Mouse (Mus musculus): Measurements from ENCODE around the gene Fam189a1. TPM values are rescaled to one million over a fixed set of nuclear protein-coding genes. Genes with fewer than 3 reads are reported as not detected.
A peak's percentile ranks its signal among the peaks of the same experiment; 100 is the strongest.

Fam189a1 gene
- polyA plus RNA-seq, 1 experiment from 2014 or later, result 0.46 TPM

- H3K27ac ChIP-seq (ENCODE audit: low read depth), result no peak overlapping the region
- H3K4me3 ChIP-seq (ENCODE audit: low read depth, low read length), result no peak overlapping the region
- H3K27me3 ChIP-seq (ENCODE audit: insufficient read depth, low read length), result no peaks in the 10 kb centered on the region
- H3K36me3 ChIP-seq (ENCODE audit: insufficient read depth), result no peaks in the 10 kb centered on the region
- H3K9ac ChIP-seq, result no peak overlapping the region
- H3K9me3 ChIP-seq (ENCODE audit: low read depth, low read length), result no peaks in the 10 kb centered on the region
- DNase-seq (no peak), ATAC-seq (ENCODE audit: insufficient read depth) (no peak)
- TF ChIP-seq CTCF (IDR thresholded peaks at IDR 0.05; ENCODE audit: low read depth), result no peak
- WGBS, result 50% methylated on average over 5 of the region's 5 CpGs
- H3K4me2 ChIP-seq, result no peak overlapping the region
- H3K4me1 ChIP-seq (ENCODE audit: insufficient read depth), result no peaks in the 10 kb centered on the region
These were observed 91.7 kb downstream of the Fam189a1 start for GRCm38 (mm10) chr7:65064638-65065037.

GRCm38 (mm10) chr7:65064096-65064495 lies 92.3 kb downstream of the Fam189a1 start:
- WGBS, result 33% methylated on average over 3 of the region's 3 CpGs
- no peak overlapping the region for H3K4me3 ChIP-seq (ENCODE audit: low read depth, low read length)

GRCm38 (mm10) chr7:65060163-65060799 lies 96.1 kb downstream of the Fam189a1 start:
- DNase-seq (peak; percentile 70), ATAC-seq (ENCODE audit: insufficient read depth) (peak; percentile 60; the same call in 1 of the 2 replicates)
- Histone ChIP-seq H3K27ac (ENCODE audit: low read depth) (no peak overlapping the region), H3K4me1 (ENCODE audit: insufficient read depth) (no peaks in the 10 kb centered on the region), H3K36me3 (ENCODE audit: insufficient read depth) (no peaks in the 10 kb centered on the region), H3K4me2 (no peak overlapping the region), H3K9ac (no peak overlapping the region), H3K9me3 (ENCODE audit: low read depth, low read length) (no peaks in the 10 kb centered on the region), H3K27me3 (ENCODE audit: insufficient read depth, low read length) (no peaks in the 10 kb centered on the region), H3K4me3 (ENCODE audit: low read depth, low read length) (no peak overlapping the region)
- no peak for TF ChIP-seq CTCF (IDR thresholded peaks at IDR 0.05; ENCODE audit: low read depth)
- 68% methylated on average over 7 of the region's 7 CpGs for WGBS

More at GRCm38 (mm10) chr7:65064096-65064495, 92.3 kb downstream of the Fam189a1 start:
- ATAC-seq (ENCODE audit: insufficient read depth) (no peak), DNase-seq (no peak)
- no peaks in the 10 kb centered on the region for H3K27me3 ChIP-seq (ENCODE audit: insufficient read depth, low read length)
- TF ChIP-seq CTCF (IDR thresholded peaks at IDR 0.05; ENCODE audit: low read depth), result no peak
- no peaks in the 10 kb centered on the region for H3K9me3 ChIP-seq (ENCODE audit: low read depth, low read length)
- no peaks in the 10 kb centered on the region for H3K36me3 ChIP-seq (ENCODE audit: insufficient read depth)
- no peak overlapping the region for H3K4me2 ChIP-seq
- no peaks in the 10 kb centered on the region for H3K4me1 ChIP-seq (ENCODE audit: insufficient read depth)
- no peak overlapping the region for H3K27ac ChIP-seq (ENCODE audit: low read depth)
- no peak overlapping the region for H3K9ac ChIP-seq

GRCm38 (mm10) chr7:65056864-65057263 lies 99.5 kb downstream of the Fam189a1 start:
- TF ChIP-seq CTCF (IDR thresholded peaks at IDR 0.05; ENCODE audit: low read depth), result no peak
- no peaks in the 10 kb centered on the region for H3K4me1 ChIP-seq (ENCODE audit: insufficient read depth)
- H3K27me3 ChIP-seq (ENCODE audit: insufficient read depth, low read length), result no peaks in the 10 kb centered on the region
- no peak overlapping the region for H3K4me2 ChIP-seq
- H3K36me3 ChIP-seq (ENCODE audit: insufficient read depth), result no peaks in the 10 kb centered on the region
- no peak for DNase-seq
- no peak overlapping the region for H3K9ac ChIP-seq
- H3K4me3 ChIP-seq (ENCODE audit: low read depth, low read length), result no peak overlapping the region
- no peaks in the 10 kb centered on the region for H3K9me3 ChIP-seq (ENCODE audit: low read depth, low read length)
- no peak for ATAC-seq (ENCODE audit: insufficient read depth)
- 76% methylated on average over 6 of the region's 6 CpGs for WGBS
- no peak overlapping the region for H3K27ac ChIP-seq (ENCODE audit: low read depth)

GRCm38 (mm10) chr7:65051986-65052385 lies 104.4 kb downstream of the Fam189a1 start:
- DNase-seq (no peak), ATAC-seq (ENCODE audit: insufficient read depth) (no peak)
- H3K36me3 ChIP-seq (ENCODE audit: insufficient read depth), result no peaks in the 10 kb centered on the region
- TF ChIP-seq CTCF (IDR thresholded peaks at IDR 0.05; ENCODE audit: low read depth), result no peak
- no peaks in the 10 kb centered on the region for H3K27me3 ChIP-seq (ENCODE audit: insufficient read depth, low read length)
- no peaks in the 10 kb centered on the region for H3K4me1 ChIP-seq (ENCODE audit: insufficient read depth)
- H3K4me2 ChIP-seq, result no peak overlapping the region
- H3K9me3 ChIP-seq (ENCODE audit: low read depth, low read length), result no peaks in the 10 kb centered on the region
- WGBS, result 66% methylated on average over 1 of the region's 1 CpGs
- no peak overlapping the region for H3K27ac ChIP-seq (ENCODE audit: low read depth)
- H3K4me3 ChIP-seq (ENCODE audit: low read depth, low read length), result no peak overlapping the region
- H3K9ac ChIP-seq, result no peak overlapping the region

- 80% methylated on average over 18 of the region's 18 CpGs for WGBS
- no peaks in the 10 kb centered on the region for H3K9me3 ChIP-seq (ENCODE audit: low read depth, low read length)
These were observed 107.0 kb downstream of the Fam189a1 start for GRCm38 (mm10) chr7:65049236-65049954.

GRCm38 (mm10) chr7:65047700-65048099 lies 108.7 kb downstream of the Fam189a1 start:
- 48% methylated on average over 5 of the region's 5 CpGs for WGBS

More at GRCm38 (mm10) chr7:65049236-65049954, 107.0 kb downstream of the Fam189a1 start:
- H3K4me3 ChIP-seq (ENCODE audit: low read depth, low read length), result no peak overlapping the region
- no peaks in the 10 kb centered on the region for H3K27me3 ChIP-seq (ENCODE audit: insufficient read depth, low read length)
- ATAC-seq (ENCODE audit: insufficient read depth) (no peak), DNase-seq (no peak)
- H3K4me2 ChIP-seq, result no peak overlapping the region
- TF ChIP-seq CTCF (IDR thresholded peaks at IDR 0.05; ENCODE audit: low read depth), result no peak
- no peak overlapping the region for H3K9ac ChIP-seq
- H3K36me3 ChIP-seq (ENCODE audit: insufficient read depth), result no peaks in the 10 kb centered on the region
- H3K4me1 ChIP-seq (ENCODE audit: insufficient read depth), result no peaks in the 10 kb centered on the region
- H3K27ac ChIP-seq (ENCODE audit: low read depth), result no peak overlapping the region

More at GRCm38 (mm10) chr7:65047700-65048099, 108.7 kb downstream of the Fam189a1 start:
- H3K27me3 ChIP-seq (ENCODE audit: insufficient read depth, low read length), result no peaks in the 10 kb centered on the region
- H3K9ac ChIP-seq, result no peak overlapping the region
- no peak for DNase-seq
- H3K4me3 ChIP-seq (ENCODE audit: low read depth, low read length), result no peak overlapping the region
- no peaks in the 10 kb centered on the region for H3K9me3 ChIP-seq (ENCODE audit: low read depth, low read length)
- no peaks in the 10 kb centered on the region for H3K36me3 ChIP-seq (ENCODE audit: insufficient read depth)
- no peak for TF ChIP-seq CTCF (IDR thresholded peaks at IDR 0.05; ENCODE audit: low read depth)
- no peak for ATAC-seq (ENCODE audit: insufficient read depth)
- H3K27ac ChIP-seq (ENCODE audit: low read depth), result no peak overlapping the region
- no peaks in the 10 kb centered on the region for H3K4me1 ChIP-seq (ENCODE audit: insufficient read depth)
- no peak overlapping the region for H3K4me2 ChIP-seq

Data from lung, embryonic 14.5 days (tissue).